Mouse (Mus musculus) embryonic fibroblast, embryonic 13.5 days (primary cell): Measurements from ENCODE around the gene Slc4a10. TPM values are rescaled to one million over a fixed set of nuclear protein-coding genes. Genes with fewer than 3 reads are reported as not detected.

Experiments
- H3K27ac ChIP-seq: 2 replicates; pipeline ENCODE4 v1.5.1; 2012; ENCODE audit warnings: low read length, control low read depth, inconsistent platforms; ENCODE audit not compliant: insufficient read depth
- H3K4me1 ChIP-seq: 2 replicates; pipeline ENCODE4 v1.6.1; 2011; ENCODE audit warnings: low read length; ENCODE audit not compliant: control insufficient read depth, insufficient read depth
- H3K4me3 ChIP-seq: 2 replicates; pipeline ENCODE4 v1.5.1; 2011; ENCODE audit warnings: mild to moderate bottlenecking, control low read depth, low read length; ENCODE audit not compliant: insufficient read depth
- CTCF ChIP-seq: IDR thresholded peaks from 2 replicates; pipeline ENCODE4 v1.5.1; 2011; ENCODE audit warnings: mild to moderate bottlenecking, control low read depth, low read length, moderate library complexity, borderline replicate concordance; ENCODE audit not compliant: insufficient read depth
- POLR2A ChIP-seq: IDR thresholded peaks from 2 replicates; pipeline ENCODE4 v1.6.1; 2011; ENCODE audit warnings: low read depth, mild to moderate bottlenecking, control low read depth, low read length, moderate library complexity
- polyA plus RNA-seq: library from polyadenylated mRNA; stranded (reverse); fragments of >200 nt; gene quantifications from 2 replicates; pipeline ENCODE4 v1.2.4, GENCODE M21; 2011; ENCODE audit warnings: low read depth; ENCODE audit not compliant: missing spikeins, insufficient read length

Slc4a10 gene
- polyA plus RNA-seq, 1 experiment = 0.14 TPM

DNA sequence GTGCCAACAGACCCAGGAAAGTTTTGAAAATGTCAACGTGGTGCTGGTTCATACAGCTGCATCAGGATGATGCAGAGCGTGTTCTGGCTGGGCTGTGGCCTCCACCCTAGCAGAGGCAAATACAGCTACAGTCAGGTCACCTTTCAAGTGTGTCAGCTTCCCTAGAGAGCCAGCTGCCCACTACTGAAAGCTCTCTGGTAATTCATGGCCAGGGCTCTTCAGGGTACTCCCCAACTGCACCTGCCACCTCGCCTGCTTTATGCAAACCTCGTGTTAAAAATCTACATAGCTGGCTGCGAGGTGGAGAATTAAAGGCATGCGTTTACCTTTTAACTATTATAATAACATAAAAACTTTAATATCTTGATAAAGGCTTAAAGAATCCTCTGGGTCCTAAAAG is 298.1 kb downstream of the Slc4a10 start:
- no peak overlapping the region for H3K4me3 ChIP-seq
- no peak overlapping the region for H3K27ac ChIP-seq
- TF ChIP-seq POLR2A = no peak
- TF ChIP-seq CTCF = no peak
- H3K4me1 ChIP-seq = no peaks in the 10 kb centered on the region

DNA sequence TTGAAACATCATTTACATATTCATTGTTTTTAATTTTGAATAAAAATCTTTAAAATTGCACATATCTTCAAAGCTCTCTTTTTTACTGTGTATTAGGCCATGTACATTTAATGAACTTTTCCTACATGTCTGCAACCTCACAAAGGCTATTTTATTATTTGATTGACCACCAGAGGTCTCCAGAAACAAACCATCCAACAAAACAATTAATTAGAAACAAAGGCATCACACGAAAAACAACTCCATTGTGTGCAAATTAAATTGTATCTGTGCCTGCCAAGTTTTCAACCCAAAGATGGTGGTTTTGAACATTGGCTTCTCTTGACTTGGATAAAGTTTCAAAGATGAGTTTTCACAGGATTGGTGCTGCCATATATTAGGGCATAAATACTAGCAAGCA is 300.5 kb downstream of the Slc4a10 start:
- Histone ChIP-seq H3K27ac (no peak overlapping the region), H3K4me1 (peaks cover 7% of the 10 kb centered on the region), H3K4me3 (no peak overlapping the region)
- TF ChIP-seq CTCF (no peak), POLR2A (no peak)

DNA sequence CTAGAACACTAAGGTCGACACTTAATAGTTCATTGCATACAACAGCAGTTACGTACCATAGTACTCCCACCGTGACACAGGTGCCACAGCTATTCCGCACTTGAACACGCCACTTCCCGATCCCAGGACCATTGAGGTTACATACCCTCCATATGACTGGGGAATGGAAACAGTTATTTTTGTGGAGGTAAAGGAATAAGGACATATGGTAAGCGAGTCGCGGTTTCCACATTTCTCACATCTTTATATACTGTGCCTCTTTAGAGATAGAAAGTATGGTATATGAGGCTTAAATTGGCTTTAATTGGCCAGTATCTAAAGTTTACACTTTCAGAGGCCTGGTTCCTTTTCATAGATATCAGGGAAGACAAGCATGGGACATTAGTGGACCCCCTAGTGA is 301.5 kb downstream of the Slc4a10 start:
- no peak for TF ChIP-seq CTCF
- TF ChIP-seq POLR2A = no peak
- H3K27ac ChIP-seq = no peak overlapping the region
- H3K4me3 ChIP-seq = no peak overlapping the region
- H3K4me1 ChIP-seq = peaks cover 7% of the 10 kb centered on the region

GRCm38 (mm10) chr2:62352035-62352434 is 305.8 kb downstream of the Slc4a10 start:
- TF ChIP-seq CTCF (no peak), POLR2A (no peak)
- Histone ChIP-seq H3K4me3 (no peak overlapping the region), H3K27ac (no peak overlapping the region), H3K4me1 (peaks cover 7% of the 10 kb centered on the region)

GRCm38 (mm10) chr2:62355766-62356165 is 309.5 kb downstream of the Slc4a10 start:
- peaks cover 4% of the 10 kb centered on the region; the same call in 1 of the 2 replicates for H3K4me1 ChIP-seq
- TF ChIP-seq POLR2A = no peak
- no peak for TF ChIP-seq CTCF
- no peak overlapping the region for H3K27ac ChIP-seq
- no peak overlapping the region for H3K4me3 ChIP-seq

DNA sequence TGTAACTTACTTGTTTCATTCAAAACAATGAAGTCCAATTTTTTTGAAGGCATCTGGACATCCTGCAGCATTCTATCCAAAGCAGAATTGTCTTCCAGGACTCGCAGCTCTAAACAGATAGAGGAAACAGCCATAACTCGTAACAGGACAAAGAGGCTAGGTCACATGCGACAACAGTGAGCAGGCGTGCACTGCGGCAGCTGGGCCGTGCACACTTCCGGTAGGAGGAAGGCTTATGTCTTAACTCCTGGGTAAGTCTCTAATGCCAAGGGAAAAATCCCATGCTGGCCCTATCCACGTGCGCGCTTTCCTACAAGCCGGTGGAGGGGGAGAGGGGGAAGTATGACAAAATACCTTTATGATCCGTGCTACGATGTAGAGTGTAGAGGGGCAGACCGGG is 310.3 kb downstream of the Slc4a10 start:
- TF ChIP-seq POLR2A (no peak), CTCF (no peak)
- Histone ChIP-seq H3K27ac (no peak overlapping the region), H3K4me3 (no peak overlapping the region), H3K4me1 (no peaks in the 10 kb centered on the region)

GRCm38 (mm10) chr2:62357259-62357658 is 311.0 kb downstream of the Slc4a10 start:
- Histone ChIP-seq H3K27ac (no peak overlapping the region), H3K4me1 (no peaks in the 10 kb centered on the region), H3K4me3 (no peak overlapping the region)
- TF ChIP-seq POLR2A (no peak), CTCF (no peak)

DNA sequence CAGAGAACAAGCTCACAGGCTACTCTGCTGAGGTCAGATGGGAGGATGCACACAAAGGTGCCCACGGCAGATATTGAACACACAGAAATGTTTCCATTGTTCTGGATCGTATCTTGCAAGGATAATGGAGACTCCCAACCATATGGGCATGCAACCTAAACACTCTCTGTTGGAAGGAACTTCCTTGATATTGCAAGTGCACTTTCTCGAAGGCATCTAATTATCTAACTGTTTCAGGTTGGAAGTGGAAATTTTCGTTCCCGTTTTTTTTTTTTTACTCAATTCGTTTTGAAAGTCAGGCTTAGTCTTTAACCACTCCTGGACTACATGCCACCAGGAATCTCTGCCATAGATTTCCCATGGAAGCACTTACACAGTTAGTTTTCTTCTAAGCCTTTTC is 314.6 kb downstream of the Slc4a10 start:
- TF ChIP-seq POLR2A (no peak), CTCF (no peak)
- no peaks in the 10 kb centered on the region for H3K4me1 ChIP-seq
- no peak overlapping the region for H3K27ac ChIP-seq
- H3K4me3 ChIP-seq = no peak overlapping the region

DNA sequence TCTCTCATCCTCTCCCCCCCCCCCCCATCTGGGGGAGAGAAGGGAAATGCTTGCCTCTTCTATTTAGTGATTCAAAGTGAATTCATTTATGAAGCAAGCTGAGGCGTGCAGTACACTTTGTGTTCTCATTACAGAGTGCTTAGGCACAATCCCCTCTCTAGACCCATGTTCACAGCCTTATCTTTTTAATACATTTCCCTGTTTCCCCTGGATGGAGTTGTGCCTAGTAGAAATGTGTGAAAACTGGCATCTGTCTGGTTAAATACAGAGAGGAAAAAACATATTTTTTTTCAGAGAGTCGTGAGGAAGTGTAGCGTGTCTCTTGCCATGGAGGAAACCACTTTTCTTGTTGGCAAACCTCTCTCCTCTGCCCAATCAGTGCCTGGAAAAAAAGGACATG is 315.3 kb downstream of the Slc4a10 start:
- TF ChIP-seq POLR2A (no peak), CTCF (no peak)
- H3K4me1 ChIP-seq = no peaks in the 10 kb centered on the region
- no peak overlapping the region for H3K27ac ChIP-seq
- H3K4me3 ChIP-seq = no peak overlapping the region

- Histone ChIP-seq H3K27ac (no peak overlapping the region), H3K4me3 (no peak overlapping the region), H3K4me1 (no peaks in the 10 kb centered on the region)
- no peak for TF ChIP-seq POLR2A
- no peak for TF ChIP-seq CTCF
Measured at GRCm38 (mm10) chr2:62362211-62362610, 315.9 kb downstream of the Slc4a10 start.

DNA sequence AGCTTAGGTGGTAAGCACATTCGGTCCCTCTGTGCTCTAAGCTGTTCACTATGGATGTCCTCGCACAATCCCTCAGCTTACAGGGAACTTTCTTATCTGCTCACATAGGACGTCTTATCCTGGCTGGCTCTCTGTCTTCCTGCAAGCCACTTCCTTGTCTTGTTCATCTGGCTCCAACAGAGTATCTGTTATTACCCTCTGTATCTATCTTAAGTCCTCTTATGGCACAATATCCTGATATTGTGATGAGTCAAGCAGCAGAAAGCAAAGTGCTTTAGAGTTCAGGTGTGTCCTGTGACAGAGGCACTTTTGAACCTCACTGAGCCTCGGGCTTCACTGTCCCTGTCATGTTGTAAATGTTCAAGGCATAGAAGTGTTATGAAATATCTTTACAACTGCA is 317.3 kb downstream of the Slc4a10 start:
- Histone ChIP-seq H3K4me3 (no peak overlapping the region), H3K27ac (no peak overlapping the region), H3K4me1 (no peaks in the 10 kb centered on the region)
- no peak for TF ChIP-seq CTCF
